Mouse (Mus musculus): ENCODE data around the gene Camk2b. TPM values are rescaled to one million over a fixed set of nuclear protein-coding genes. Genes with fewer than 3 reads are reported as not detected.

Camk2b gene
- total and polyA plus RNA-seq, 2 experiments from 2014 or later, result 165 to 188 TPM

DNA sequence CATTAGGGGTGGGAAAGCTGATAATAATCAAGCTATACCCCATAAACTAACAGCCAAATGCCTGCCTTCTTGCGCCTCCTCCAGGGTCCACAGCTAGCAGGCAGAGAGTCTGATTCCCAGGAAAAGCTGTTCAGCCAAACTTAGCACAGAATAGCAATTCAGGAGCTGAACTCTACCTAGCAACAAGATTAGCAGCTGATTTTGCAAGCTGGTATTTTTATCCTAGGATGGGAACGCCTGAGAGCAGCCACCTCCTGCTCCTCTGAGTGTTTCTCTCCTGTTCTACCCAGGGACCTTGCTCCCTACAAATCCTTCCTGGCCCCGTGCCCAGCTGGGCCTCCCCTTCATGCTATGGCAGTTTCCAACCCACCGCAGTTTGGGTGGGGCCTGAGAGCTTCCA lies 20.8 kb upstream of the Camk2b start:
- Histone ChIP-seq H3K27ac (peak overlapping the region; percentile 59), H3K9me3 (ENCODE audit: low read length) (no peaks in the 10 kb centered on the region), H3K9ac (replicated peaks; ENCODE audit: low read length) (no peak overlapping the region), H3K4me3 (ENCODE audit: low read length) (no peak overlapping the region), H3K27me3 (ENCODE audit: insufficient read depth, low read length) (no peaks in the 10 kb centered on the region), H3K4me1 (ENCODE audit: insufficient read depth, low read length) (no peaks in the 10 kb centered on the region), H3K4me2 (ENCODE audit: low read depth, low read length) (no peak overlapping the region), H3K36me3 (ENCODE audit: insufficient read depth, low read length) (no peaks in the 10 kb centered on the region)
- DNase-seq (ENCODE audit: low spot score) (peak; percentile 30), ATAC-seq (no peak)
- TF ChIP-seq CTCF (IDR thresholded peaks at IDR 0.05; ENCODE audit: low read depth), result no peak
- 47% methylated on average over 4 of the region's 4 CpGs for WGBS

DNA sequence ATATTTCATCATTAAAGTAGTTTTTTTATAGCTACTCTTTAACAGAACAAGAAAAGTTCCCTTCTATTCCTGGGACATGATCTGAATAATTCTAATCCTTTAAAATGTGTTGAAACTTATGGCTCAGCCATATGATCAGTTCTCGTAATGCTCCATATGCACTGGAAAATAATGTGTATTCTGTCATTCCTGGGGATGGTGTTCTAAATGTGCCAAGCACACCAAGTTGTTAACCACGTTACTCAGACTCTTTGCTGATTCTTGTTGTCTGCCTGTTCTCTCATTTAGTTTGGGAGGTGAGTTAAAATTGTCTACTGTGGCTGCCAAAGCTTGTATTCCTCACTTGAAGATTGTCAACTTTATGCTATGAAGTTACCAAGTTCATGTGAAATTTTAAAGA lies 12.6 kb upstream of the Camk2b start:
- H3K27me3 ChIP-seq (ENCODE audit: insufficient read depth, low read length), result no peaks in the 10 kb centered on the region
- no peak overlapping the region for H3K27ac ChIP-seq
- no peak overlapping the region for H3K4me3 ChIP-seq (ENCODE audit: low read length)
- ATAC-seq, result no peak
- no peaks in the 10 kb centered on the region for H3K36me3 ChIP-seq (ENCODE audit: insufficient read depth, low read length)
- no peak overlapping the region for H3K9ac ChIP-seq (replicated peaks; ENCODE audit: low read length)
- DNase-seq (ENCODE audit: low spot score), result no peak
- WGBS, result 89% methylated on average over 2 of the region's 2 CpGs
- H3K4me1 ChIP-seq (ENCODE audit: insufficient read depth, low read length), result peaks cover 7% of the 10 kb centered on the region
- no peaks in the 10 kb centered on the region for H3K9me3 ChIP-seq (ENCODE audit: low read length)
- no peak overlapping the region for H3K4me2 ChIP-seq (ENCODE audit: low read depth, low read length)
- TF ChIP-seq CTCF (IDR thresholded peaks at IDR 0.05; ENCODE audit: low read depth), result no peak

DNA sequence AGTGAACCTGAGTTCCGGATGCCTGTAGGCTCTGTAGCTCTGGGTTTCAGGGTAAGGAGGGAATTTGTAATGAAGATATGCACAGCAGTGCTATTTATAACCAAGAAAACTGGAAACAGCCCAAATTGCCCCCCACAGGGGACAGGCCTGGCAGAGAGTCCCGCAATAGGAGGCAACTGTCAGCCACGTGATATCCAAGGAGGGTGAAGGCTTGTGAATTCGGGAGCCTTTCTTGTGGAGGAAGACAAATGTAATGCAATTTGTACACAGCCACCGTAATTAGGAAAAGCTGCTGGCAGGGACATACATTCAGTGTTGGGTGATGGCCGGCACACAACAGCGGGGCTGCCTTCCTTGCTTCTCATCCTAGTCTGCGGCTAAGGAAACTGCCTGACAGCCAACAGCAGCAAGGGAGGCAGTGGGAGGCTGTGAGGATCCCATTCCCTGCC lies 9.5 kb upstream of the Camk2b start:
- Histone ChIP-seq H3K4me1 (ENCODE audit: insufficient read depth, low read length) (peaks cover 7% of the 10 kb centered on the region), H3K9me3 (ENCODE audit: low read length) (no peaks in the 10 kb centered on the region), H3K36me3 (ENCODE audit: insufficient read depth, low read length) (no peaks in the 10 kb centered on the region), H3K27ac (no peak overlapping the region; the same call in 1 of the 2 replicates), H3K27me3 (ENCODE audit: insufficient read depth, low read length) (no peaks in the 10 kb centered on the region), H3K4me3 (ENCODE audit: low read length) (no peak overlapping the region), H3K9ac (replicated peaks; ENCODE audit: low read length) (no peak overlapping the region), H3K4me2 (ENCODE audit: low read depth, low read length) (no peak overlapping the region)
- WGBS, result 22% methylated on average over 8 of the region's 8 CpGs
- DNase-seq (ENCODE audit: low spot score) (peak; percentile 69), ATAC-seq (0 out of 2 replicates have a peak, but pooled peaks have one; percentile 49)
- TF ChIP-seq CTCF (IDR thresholded peaks at IDR 0.05; ENCODE audit: low read depth), result no peak

DNA sequence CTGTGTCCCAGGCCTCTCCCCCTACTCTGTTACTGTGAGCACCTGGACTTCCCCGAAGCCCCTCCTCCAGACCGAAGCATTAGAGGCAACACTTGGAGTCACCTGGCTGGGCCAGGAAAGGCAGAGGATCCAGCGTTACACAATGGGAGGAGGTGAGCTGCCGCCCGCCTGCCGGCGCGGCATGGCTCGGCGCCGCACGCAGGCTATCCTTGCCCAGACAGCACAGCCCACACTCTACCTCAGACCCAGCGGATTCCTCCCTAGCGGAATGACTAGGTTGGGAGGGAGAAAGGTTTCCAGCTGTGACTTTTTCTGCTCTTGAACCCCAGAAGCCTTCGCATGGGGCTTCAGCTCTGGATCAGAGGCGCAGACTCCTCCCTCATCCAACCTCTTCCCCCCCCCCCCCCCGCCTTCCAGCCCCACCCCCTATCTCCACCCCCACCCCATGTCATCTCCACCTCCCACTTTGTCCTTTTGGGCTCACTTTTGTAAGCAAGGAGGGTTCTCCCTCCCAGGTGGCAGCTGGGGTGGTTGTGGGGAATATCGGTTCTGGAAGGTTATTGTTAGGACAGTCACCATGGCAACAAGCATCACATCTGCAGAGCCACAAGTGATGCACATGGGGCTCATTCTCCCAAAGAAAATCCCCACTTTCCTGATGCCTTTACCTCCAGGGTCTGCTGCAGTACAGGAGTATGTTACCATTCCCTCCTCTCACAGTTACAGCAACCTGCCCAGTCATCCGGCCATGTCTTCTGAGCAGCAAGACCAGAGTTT lies 2.2 kb upstream of the Camk2b start:
- Histone ChIP-seq H3K9me3 (ENCODE audit: low read length) (no peaks in the 10 kb centered on the region), H3K27ac (no peak overlapping the region), H3K27me3 (ENCODE audit: insufficient read depth, low read length) (peaks cover 14% of the 10 kb centered on the region; the same call in 1 of the 2 replicates), H3K9ac (replicated peaks; ENCODE audit: low read length) (peak overlapping the region; percentile 38; the same call in 1 of the 2 replicates), H3K4me3 (ENCODE audit: low read length) (peak overlapping the region; percentile 9; the same call in 1 of the 2 replicates), H3K4me1 (ENCODE audit: insufficient read depth, low read length) (peaks cover 7% of the 10 kb centered on the region), H3K36me3 (ENCODE audit: insufficient read depth, low read length) (no peaks in the 10 kb centered on the region), H3K4me2 (ENCODE audit: low read depth, low read length) (peak overlapping the region; percentile 44)
- peak; percentile 63 for DNase-seq (ENCODE audit: low spot score)
- no peak for TF ChIP-seq CTCF (IDR thresholded peaks at IDR 0.05; ENCODE audit: low read depth)
- ATAC-seq, result no peak
- WGBS, result 5% methylated on average over 17 of the region's 19 CpGs

GRCm38 (mm10) chr11:6067160-6067559 lies 998 bp upstream of the Camk2b start:
- Histone ChIP-seq H3K4me1 (ENCODE audit: insufficient read depth, low read length) (peaks cover 12% of the 10 kb centered on the region), H3K9me3 (ENCODE audit: low read length) (no peaks in the 10 kb centered on the region), H3K4me2 (ENCODE audit: low read depth, low read length) (no peak overlapping the region), H3K27ac (no peak overlapping the region), H3K9ac (replicated peaks; ENCODE audit: low read length) (no peak overlapping the region), H3K4me3 (ENCODE audit: low read length) (no peak overlapping the region), H3K36me3 (ENCODE audit: insufficient read depth, low read length) (no peaks in the 10 kb centered on the region), H3K27me3 (ENCODE audit: insufficient read depth, low read length) (peaks cover 14% of the 10 kb centered on the region; the same call in 1 of the 2 replicates)
- DNase-seq (ENCODE audit: low spot score) (no peak), ATAC-seq (no peak)
- 41% methylated on average over 9 of the region's 9 CpGs for WGBS
- TF ChIP-seq CTCF (IDR thresholded peaks at IDR 0.05; ENCODE audit: low read depth), result no peak

DNA sequence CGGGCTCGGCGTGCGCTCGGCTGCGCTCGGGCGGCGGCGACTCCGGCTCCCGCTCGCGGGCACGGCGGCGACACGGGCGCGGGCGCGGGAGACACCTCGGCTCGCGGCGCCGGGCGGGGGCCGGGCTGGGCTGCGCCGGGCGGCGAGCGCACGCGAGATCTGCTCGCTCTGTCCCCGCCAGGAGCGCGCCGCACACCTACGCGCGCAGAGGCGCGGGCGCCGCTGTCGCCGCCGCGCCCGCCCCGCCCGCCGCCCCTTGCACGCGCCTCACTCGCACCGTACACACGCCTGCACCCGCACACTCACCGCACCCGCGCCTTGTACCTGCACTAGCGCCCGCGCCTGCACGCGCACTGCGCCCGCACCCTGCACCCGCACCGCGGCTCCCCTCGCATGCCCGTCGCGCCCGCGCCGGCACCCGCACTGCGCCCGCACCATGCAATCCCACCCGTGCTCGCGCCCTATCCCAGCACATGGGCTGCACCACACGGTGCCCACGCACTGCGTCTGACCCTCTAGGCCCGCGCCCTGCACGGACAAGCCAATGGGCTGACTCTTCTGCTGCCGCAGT lies 526 bp downstream of the Camk2b start:
- peaks cover 12% of the 10 kb centered on the region for H3K4me1 ChIP-seq (ENCODE audit: insufficient read depth, low read length)
- peaks cover 14% of the 10 kb centered on the region; the same call in 1 of the 2 replicates for H3K27me3 ChIP-seq (ENCODE audit: insufficient read depth, low read length)
- H3K4me3 ChIP-seq (ENCODE audit: low read length), result peak overlapping the region; percentile 77
- H3K36me3 ChIP-seq (ENCODE audit: insufficient read depth, low read length), result no peaks in the 10 kb centered on the region
- peak overlapping the region; percentile 94 for H3K27ac ChIP-seq
- H3K4me2 ChIP-seq (ENCODE audit: low read depth, low read length), result peak overlapping the region; percentile 64
- DNase-seq (ENCODE audit: low spot score), result peak; percentile 93
- peak overlapping the region; percentile 89 for H3K9ac ChIP-seq (replicated peaks; ENCODE audit: low read length)
- H3K9me3 ChIP-seq (ENCODE audit: low read length), result no peaks in the 10 kb centered on the region
- no peak for TF ChIP-seq CTCF (IDR thresholded peaks at IDR 0.05; ENCODE audit: low read depth)
- peak; percentile 87 for ATAC-seq
- WGBS, result 2% methylated on average over 55 of the region's 95 CpGs
